Mouse (Mus musculus): Measurements from ENCODE around the gene Parp8.

The Parp8 gene

DNA sequence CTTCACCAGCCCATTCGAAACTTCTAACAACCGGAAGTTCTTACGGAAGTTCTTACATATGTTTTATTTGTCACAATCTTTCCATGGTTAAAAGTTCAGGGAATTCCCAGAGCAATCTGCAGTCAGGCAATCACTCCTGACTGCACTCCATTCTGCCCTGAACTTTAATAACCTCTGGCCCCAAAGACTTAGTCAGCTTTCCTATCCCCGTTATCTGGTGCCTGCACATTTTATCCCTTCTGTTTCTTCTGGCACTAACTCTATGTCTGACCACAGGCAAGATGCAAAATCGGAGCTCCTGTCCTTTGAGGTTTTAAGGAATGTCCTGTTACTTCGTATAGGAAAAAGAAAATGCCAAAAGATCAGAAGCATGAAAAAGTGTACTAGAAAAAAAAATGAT is 4.7 kb downstream of the Parp8 start:
- DNase-seq (ENCODE audit: low spot score in 2 of 2), result no peak

DNA sequence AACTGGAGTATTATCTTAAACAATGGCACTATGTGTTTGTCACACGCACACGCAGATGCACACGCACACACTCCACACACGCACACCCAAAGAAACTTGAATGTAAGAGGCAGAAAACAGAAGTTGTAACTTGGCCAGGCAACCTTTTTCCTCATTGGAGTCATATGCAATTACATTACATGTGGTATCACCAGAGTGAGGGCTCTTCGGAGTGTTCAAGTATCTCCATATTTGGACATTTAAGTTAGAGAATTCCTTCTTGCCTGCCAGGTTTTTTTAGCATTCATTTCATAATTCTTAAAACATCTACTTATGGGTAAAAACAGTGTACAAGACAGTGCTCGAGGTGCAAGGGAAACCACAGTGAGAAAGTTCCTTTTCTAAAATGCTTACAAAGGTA is 6.7 kb downstream of the Parp8 start:
- DNase-seq (ENCODE audit: low spot score in 2 of 2), result no peak

- DNase-seq (ENCODE audit: low spot score in 2 of 2), result no peak
Measured at GRCm38 (mm10) chr13:117013516-117013915, 11.8 kb downstream of the Parp8 start.

DNA sequence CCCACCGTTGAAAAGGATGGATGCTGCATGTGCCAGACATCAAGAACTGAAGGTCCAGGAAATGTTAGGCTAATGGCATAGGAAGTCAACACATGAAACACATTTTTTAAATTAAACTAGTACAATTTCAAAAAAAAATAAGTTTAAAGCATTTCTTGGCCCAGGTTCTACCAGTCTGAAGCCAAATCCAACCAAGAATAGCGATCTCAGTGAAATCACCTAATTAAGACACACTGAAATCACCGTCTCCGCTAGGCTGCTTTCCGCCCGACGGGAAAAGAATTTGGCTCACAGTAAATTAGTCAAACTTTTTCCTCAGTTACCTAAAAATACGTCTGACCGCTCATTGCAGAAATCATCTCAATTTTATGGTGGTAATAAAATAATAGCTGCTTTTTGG is 13.3 kb downstream of the Parp8 start:
- no peak for DNase-seq (ENCODE audit: low spot score in 2 of 2)

DNA sequence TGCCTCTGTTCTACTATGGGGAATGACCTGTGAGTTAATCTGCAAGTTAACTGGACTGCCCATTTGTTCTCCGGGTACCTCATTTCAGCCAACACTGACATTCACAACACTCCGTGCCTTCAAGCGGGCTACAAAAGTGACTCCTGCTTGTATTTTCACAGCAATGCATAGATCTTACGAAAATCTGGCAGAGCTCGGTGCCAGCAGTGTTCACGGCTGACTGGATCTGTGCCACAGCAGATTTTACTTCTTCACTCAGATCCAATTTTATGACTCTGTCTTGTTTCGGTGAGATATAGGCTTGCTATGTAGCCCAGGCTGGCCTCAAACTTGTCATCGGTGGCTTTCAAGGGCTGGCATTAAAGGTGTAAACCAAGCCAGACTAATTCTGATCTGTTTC is 15.2 kb downstream of the Parp8 start:
- no peak for DNase-seq (ENCODE audit: low spot score in 2 of 2)

DNA sequence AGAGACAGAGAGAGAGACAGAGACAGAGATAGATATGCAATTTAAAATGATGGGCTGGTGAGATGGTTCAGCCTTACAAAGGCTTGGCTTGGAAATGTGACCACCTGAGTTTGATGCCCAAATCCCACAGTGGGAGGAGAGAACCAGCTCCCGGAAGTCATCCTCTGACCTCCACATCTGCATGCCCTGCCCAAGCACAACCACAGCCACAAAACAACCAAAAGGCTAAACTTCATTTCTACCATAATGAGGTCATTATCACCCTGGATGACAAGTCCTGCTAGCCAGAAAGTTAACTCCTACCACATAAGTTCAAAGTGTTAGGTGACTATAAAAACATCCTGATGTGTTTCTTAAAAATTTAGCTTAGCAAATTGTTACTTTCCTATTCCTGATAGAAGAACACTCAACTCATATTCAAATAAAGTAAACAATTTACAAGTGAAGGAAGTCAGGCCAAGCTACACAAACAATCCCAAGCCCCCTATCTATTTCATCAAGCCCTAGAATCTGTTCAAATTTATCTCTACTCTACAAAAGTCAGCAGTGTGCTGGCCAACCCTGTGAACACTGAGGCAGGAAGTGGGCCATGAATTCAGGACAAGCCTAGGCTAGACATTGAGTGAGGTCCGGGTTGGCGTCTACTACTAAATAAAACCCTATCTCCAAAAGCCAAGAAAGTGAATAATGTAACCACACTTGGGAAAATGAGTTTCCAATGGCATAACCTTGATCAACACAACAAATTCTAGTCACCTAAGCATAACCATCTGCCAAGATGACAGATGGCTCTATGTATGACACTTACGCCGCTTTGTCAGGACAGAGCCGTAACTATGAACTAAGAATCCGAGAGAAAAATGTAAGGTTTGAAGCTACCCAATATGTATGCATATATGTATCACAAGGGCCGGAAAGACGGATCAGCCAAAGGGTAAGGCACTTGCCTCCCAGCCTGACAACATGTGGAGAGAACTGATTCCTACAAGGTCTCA is 17.0 kb downstream of the Parp8 start:
- DNase-seq (ENCODE audit: low spot score in 2 of 2), result no peak

- no peak for DNase-seq (ENCODE audit: low spot score in 2 of 2)
Measured at GRCm38 (mm10) chr13:117007566-117007965, 17.8 kb downstream of the Parp8 start.

- DNase-seq (ENCODE audit: low spot score in 2 of 2), result no peak
Measured at GRCm38 (mm10) chr13:117006638-117007037, 18.7 kb downstream of the Parp8 start.

GRCm38 (mm10) chr13:117000493-117000892 is 24.8 kb downstream of the Parp8 start:
- no peak for DNase-seq (ENCODE audit: low spot score in 2 of 2)

DNA sequence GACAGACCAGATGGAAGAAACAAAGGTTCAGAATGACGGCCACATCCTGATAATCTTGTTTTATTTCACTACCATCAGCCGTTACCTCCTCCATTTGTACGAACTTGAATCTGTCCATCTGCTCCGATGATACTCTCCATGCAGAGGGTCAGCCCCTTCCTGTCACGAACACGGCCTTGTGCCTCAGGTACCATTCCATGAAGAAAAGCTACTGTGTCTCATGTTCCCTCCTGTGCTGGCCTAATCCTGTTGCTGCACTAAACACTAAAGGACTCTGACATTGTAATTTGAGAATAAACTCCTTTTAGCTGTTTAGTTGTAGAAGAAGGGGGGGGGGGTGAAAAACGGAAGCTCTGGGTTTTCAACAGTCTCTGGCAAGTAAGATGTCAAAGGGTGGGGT is 33.8 kb downstream of the Parp8 start:
- DNase-seq (ENCODE audit: low spot score in 2 of 2), result no peak

- DNase-seq (ENCODE audit: low spot score in 2 of 2), result no peak
Measured at GRCm38 (mm10) chr13:116990327-116990726, 35.0 kb downstream of the Parp8 start.

- no peak for DNase-seq (ENCODE audit: low spot score in 2 of 2)
Measured at GRCm38 (mm10) chr13:116988706-116989105, 36.6 kb downstream of the Parp8 start.

GRCm38 (mm10) chr13:116988208-116988607 is 37.1 kb downstream of the Parp8 start:
- DNase-seq (ENCODE audit: low spot score in 2 of 2), result no peak

DNA sequence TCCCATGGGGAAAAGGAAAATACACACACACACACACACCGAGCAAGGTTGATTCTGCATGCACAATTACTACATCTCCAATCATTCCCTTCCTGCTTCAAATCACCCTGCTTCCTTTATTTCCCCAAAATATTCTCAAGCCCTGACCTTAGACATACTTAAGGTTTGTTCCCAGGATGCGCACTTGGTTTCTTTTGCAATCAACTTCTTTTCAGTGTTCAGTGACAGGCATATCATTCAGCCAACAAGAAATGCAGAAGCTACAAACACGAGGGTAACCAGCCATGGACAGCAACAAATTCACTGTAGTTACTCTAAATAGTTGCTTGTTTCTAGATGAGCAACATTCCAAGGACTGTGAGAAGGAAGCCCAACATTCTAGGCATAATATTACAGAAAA is 38.1 kb downstream of the Parp8 start:
- DNase-seq (ENCODE audit: low spot score in 2 of 2), result no peak

GRCm38 (mm10) chr13:116986658-116987057 is 38.7 kb downstream of the Parp8 start:
- no peak for DNase-seq (ENCODE audit: low spot score in 2 of 2)

- DNase-seq (ENCODE audit: low spot score in 2 of 2), result no peak
Measured at GRCm38 (mm10) chr13:116974081-116974860, 51.1 kb downstream of the Parp8 start.

DNA sequence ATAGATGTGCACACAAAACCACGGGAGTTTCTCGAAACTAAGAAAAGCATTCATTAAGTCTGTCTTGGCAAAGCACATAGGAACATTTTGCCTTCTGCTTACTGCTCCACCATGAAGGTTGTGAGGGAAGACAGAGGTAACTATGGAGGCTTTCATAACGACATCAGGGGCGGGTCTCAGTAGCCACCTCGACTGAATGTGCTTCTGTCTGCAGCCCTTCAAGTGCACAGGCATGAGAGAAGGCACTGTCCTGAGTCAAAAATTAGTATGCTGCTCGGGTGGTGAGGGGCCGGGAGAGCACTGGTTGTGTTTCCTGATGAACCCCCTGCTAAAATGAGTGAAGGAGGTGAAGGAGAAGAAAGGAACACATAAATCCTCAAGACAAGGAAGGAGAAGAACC is 51.8 kb downstream of the Parp8 start:
- DNase-seq (ENCODE audit: low spot score in 2 of 2), result peak in 1 of 2 experiments; percentile 18

- no peak for DNase-seq (ENCODE audit: low spot score in 2 of 2)
Measured at GRCm38 (mm10) chr13:116972036-116972611, 53.2 kb downstream of the Parp8 start.

- no peak for DNase-seq (ENCODE audit: low spot score in 2 of 2)
Measured at GRCm38 (mm10) chr13:116970706-116971428, 54.5 kb downstream of the Parp8 start.

DNA sequence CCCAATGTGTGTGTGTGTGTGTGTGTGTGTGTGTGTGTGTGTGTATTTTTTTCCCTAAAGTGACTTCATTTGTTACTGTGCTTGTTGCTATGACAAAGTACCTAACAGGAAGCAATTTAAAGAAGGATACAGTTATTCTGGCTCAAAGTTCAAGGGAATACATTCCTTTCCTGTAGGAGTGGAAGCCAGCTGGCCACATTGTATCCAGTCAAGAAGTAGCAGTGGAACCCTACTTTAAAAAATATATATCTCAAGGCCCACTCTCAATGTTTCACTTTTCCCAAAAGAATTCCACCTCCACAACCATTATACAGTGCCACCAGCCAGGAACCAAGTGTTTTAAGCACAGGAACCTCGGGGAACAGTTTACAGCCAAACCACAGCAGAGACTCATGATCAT is 55.7 kb downstream of the Parp8 start:
- no peak for DNase-seq (ENCODE audit: low spot score in 2 of 2)

DNA sequence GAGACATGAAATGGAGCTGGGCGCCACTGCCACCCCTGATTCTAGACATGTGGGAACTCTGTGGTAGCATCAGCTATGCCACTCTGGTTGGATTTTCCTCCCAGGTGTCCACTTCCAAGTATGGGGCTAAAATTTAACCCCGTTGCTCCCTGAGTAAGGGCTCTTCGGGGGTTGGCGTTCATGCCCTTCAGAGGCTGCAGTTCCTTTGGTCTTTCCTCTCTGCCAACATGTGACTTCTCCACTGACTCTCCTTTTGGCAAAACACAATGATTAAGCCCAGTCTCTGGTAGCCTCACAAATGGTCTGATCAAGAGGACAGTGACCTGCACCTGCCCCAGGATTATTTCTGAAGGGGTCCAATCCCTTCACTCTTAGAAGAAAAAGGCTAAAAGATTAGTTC is 56.4 kb downstream of the Parp8 start:
- DNase-seq (ENCODE audit: low spot score in 2 of 2), result no peak

GRCm38 (mm10) chr13:116967459-116967858 is 57.9 kb downstream of the Parp8 start:
- DNase-seq (ENCODE audit: low spot score in 2 of 2), result no peak

Measured in frontal cortex, postnatal 10 days (tissue).